Mouse (Mus musculus) fibroblast of lung, adult 2 months (primary cell): ENCODE data around the gene Tmed1.
"Not testable (repeated sequence)": the region's sequence is repeated elsewhere in the genome, so short reads cannot be mapped to it uniquely, and the experiment has no call there.

Experiments
- DNase-seq: peaks from one replicate; pipeline ENCODE4 v3.0.0-alpha.2; 2011; ENCODE audit warnings: low read depth

Gene Tmed1

GRCm38 (mm10) chr9:21525937-21526633, 16.0 kb upstream of the Tmed1 start, which contains the start of gene AB124611:
AB124611 (plus strand) TSS chr9:21526176.
- DNase-seq = no peak

- no peak for DNase-seq
Measured at GRCm38 (mm10) chr9:21525142-21525936, 15.3 kb upstream of the Tmed1 start.

GRCm38 (mm10) chr9:21518690-21519089, 8.6 kb upstream of the Tmed1 start:
- DNase-seq = not testable (repeated sequence)

DNA sequence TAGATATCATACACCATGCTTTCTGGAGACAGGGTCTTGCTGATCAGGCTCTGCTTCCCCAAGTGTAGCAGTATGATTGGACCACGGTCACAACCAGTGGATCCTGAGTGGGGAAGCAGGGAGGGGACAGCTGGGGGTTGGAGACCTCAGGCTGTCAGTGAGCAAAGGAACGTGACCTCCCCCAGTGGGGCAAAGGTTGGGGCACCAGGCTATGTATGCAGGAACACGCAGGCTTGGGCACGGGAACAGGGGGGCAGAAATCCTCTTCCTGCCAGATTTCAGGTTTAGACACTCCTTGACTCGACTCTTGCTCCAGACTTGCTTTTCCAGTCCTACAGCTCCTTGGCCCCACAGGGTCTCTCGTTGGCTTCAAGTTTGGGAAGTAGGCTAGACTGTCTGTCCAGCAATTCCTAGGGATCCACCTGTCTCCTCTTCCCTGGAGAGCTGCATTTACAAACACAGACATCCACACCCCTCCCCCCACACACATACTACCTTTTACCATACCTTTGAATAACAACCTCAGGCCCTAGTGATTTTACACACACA, 8.0 kb upstream of the Tmed1 start:
- DNase-seq = no peak

DNA sequence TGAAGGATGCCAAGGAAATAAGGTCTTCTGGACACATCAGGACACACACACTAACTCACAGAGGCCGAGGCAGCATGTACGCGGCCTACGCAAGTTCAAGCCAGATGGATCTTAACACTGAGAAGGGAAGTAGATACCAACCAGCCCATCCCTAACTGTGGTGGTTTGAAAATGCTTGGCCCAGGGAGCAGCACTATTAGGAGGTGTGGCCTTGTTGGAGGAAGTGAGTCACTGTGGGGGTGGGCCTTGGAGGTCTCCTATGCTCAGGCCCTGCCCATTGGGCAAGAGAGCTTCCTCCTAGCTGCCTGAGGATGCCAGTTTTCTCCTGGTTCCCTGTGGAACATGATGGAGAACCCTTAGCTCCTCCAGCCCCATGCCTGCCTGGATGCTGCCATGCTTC, 3.4 kb upstream of the Tmed1 start:
- no peak for DNase-seq

- DNase-seq = no peak
Measured at GRCm38 (mm10) chr9:21511052-21511451, 1.0 kb upstream of the Tmed1 start.

DNA sequence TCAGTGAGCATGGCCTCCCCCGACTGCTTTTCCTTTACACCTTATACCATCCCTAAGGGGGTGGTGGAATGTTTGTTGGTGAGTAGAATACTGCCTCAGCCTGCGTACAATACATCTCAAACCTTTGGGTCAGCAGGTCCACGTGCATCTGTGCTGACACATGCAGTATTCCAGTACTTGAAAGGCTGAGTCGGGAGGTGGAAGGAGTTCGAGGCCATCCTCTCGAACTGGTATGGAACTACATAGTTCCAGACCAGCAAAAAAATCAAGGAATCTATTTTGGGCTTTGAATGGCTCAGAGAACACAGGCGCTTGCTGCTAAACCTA, 600 bp upstream of the Tmed1 start:
- DNase-seq = no peak

DNA sequence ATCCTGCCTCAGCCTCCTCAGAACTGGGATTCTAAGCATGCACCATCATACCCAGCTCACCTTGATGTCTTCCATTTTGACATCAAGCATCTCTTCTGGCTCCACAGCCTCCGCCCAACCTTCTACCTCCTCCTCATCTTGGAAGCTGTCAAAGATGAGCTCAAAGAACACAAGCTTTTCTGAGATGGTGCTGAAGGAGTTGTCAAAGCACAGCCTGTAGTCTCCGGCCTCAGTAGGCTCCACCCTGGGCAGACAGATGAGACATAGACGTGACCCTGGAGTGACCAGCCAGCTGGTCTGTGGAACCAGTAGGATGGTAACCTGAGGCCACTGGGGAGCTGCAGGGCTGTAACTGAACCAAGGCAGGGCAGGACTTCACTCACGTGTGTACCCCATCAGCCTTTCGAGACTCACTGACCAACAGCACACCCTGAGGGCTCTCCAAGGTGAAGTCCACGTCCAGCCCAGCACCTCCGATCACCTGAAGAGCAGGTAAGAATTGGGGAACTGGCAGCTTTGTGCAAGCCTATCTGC, 1.1 kb downstream of the Tmed1 start:
- no peak for DNase-seq

DNA sequence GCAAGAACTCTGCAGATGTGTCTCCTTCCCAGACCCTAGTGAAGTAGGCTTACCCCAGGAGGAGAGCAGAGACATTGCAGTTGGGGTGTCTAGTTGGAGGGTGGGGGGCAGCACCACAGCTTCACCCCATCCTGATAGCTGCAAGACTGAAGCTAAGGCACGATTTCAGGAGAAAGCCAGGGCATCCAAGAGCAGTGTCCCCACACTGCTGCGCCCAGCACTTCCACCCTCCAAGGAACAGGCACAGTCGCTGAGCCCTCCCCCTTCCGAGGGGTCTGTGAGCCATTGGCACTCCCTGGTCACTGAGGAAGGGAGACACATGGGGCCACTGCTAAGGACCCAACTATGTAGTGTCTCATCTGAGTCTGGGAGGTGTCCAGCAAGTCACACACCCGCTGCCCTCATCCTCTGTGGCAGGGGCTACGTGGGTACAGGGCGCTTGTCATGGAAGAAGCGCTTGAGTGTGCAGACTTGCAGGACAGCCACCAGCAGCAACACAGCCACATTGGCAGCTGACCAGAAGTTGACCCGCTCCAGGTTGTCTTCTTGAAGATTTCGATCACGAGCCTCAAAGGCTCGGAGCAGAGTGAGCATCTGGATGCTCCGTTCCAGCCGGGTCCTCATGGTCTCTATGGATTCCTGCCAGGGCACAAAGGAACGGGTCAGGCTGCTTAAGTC, 2.2 kb downstream of the Tmed1 start:
- DNase-seq = no peak

GRCm38 (mm10) chr9:21505767-21506166, 4.3 kb downstream of the Tmed1 start:
- no peak for DNase-seq

GRCm38 (mm10) chr9:21503352-21503751, 6.7 kb downstream of the Tmed1 start:
- no peak for DNase-seq

DNA sequence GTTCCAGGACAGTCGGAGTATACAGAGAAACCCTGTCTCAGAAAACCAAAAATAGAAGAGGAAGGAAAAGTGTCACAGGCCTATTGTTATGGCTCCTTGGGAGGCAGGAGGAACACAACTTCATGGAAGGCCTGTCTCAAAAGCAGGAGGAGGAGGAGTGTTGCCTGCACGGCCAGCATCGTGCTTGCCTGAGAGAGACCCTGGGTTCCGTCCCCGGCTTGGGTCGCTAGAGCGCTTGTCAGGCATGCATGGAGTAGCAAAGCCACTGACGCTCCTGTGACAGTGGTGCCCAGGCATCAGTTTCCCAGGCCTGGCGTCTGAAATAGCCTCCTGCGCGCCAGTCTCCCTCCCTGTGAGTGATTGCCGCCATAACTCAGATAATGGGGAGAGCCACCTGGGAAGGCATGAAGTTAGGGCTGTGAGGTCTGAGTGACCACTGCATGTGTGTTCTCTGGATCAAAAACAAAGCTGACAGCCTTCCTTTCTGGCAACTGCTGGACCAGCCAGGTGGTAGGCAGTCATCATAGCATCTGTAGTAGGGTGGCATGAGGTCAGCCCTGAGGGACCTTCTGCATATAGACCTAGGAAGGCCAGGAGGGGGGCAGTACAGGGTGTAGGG, 11.7 kb downstream of the Tmed1 start:
- no peak for DNase-seq

GRCm38 (mm10) chr9:21497664-21498063, 12.4 kb downstream of the Tmed1 start:
- DNase-seq = peak; percentile 52

DNA sequence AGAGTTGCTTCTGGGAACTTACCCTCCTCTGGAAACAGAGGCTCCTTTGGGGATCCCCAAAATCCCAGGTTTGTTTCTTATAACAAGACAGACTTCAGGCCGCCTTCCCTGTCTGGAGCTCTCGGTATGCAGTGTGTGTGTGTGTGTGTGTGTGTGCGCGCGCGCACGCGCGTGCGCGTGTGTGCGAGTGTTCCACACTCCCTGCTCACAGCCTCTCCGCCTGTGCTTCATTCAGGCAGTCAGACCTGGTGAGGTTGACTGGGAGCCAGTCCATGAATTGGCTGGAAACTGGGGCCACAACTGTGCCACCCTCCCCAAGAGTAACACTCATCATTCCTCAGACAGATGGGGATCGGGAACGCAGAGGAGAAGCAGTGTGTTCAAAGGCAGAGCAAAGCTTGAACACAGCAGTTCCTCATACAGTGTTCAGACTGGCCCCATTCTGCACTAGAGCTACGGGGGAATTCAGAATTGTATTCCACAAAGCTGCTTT, 13.0 kb downstream of the Tmed1 start:
- no peak for DNase-seq

GRCm38 (mm10) chr9:21496308-21497049, 13.6 kb downstream of the Tmed1 start:
- DNase-seq = peak; percentile 97

DNA sequence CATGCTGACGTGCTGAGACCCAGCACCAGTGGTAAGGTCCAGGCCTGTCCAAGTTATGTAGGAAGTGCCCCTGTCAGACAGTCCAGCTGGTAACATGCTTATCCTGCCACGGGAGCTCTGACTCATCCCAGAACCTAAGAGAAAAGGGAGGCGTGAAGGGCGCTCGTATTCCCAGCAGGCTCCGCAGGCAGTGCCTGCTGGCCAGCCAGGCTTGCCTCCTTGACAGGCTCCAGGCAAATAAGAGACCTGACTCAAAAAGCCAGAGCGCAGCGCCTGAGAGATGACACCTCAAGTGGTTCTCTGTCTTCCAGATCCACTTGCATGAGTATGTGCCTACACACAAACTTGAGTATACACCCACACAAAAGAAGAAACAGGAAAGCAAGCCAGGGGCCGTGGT, 15.3 kb downstream of the Tmed1 start:
- DNase-seq = peak; percentile 81

GRCm38 (mm10) chr9:21493907-21494306, 16.1 kb downstream of the Tmed1 start:
- no peak for DNase-seq

GRCm38 (mm10) chr9:21490696-21491095, 19.4 kb downstream of the Tmed1 start:
- no peak for DNase-seq

- DNase-seq = not testable (repeated sequence)
Measured at GRCm38 (mm10) chr9:21488246-21488645, 21.8 kb downstream of the Tmed1 start.

- DNase-seq = no peak
Measured at GRCm38 (mm10) chr9:21484065-21484464, 26.0 kb downstream of the Tmed1 start.

- no peak for DNase-seq
Measured at GRCm38 (mm10) chr9:21477707-21478106, 32.3 kb downstream of the Tmed1 start.
